Mouse (Mus musculus) urinary bladder, adult 2 months (tissue): ENCODE data around the gene Ldlrad3. TPM values are rescaled to one million over a fixed set of nuclear protein-coding genes. Genes with fewer than 3 reads are reported as not detected.

Experiments
- DNase-seq: peaks from one replicate; pipeline ENCODE4 v3.0.0; 2022; ENCODE audit warnings: low spot score
- polyA plus RNA-seq: library from polyadenylated mRNA; depleted of rRNA; stranded (reverse); fragments of >200 nt; gene quantifications from 2 replicates; pipeline ENCODE4 v1.2.3, GENCODE M21; 2012

Ldlrad3 gene
- polyA plus RNA-seq, 1 experiment, result 7.4 TPM

DNA sequence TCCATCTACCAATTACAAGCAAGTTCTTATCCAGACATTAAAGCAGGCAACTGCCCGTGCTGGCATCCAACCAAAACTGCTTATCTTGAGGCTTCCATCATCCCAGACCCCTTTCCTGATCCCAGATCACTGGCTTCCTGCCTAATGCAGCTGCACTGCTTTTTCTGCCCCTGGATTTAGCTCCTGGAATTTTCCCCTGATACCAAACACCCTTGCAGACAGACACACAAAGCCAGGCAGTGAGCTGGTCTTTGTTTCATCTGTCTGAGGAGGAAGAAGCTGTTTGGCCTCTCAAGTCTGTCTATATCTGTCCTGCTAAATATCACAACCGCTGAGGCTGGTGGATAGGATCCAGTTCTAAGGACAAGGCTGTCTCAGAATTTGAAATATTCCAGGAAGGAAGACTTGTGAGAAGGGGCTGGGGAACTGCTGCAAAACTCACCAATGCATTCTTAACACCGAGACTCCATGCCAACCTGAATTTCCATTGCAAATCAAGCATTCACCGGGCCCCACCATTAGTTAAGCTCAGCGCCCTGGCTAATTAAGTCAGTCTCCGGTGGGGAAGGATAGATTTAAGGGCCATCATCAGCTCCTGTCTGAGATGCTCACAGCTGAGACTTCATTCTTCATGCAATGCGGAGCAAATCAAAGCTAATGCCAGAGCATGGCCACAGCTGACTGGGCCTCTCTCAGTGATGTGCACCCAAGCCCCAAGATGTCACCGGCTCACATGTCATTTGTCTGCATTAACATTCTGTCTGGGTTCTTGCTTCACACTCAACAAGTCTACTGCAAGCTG, 183.0 kb downstream of the Ldlrad3 start:
- DNase-seq, result no peak

DNA sequence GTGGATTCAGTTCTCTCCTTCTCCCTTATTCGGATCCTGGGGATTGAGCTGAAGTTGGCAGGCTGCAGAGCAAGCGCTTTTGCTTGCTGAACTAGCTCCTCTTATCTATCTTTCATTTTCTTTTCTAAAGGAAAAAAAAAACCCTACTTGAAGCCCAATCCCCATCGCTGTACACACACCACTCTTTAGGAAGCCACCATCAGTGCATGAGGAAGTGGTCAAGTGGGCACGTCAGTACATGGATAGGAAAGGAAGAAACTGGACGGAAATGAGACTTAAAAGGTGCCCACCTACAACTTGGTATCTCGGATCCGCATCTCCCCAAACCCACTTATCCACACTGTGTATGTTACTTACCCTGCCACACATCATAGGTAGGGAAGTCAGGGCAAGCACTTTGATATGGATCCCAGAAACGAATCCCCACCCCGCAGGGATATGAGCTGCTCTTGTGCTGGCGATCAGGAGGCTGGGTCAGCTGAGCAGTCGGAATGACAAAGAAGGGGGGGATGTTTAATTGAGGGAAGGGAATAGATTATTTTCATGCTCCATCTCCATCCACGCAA, 183.7 kb downstream of the Ldlrad3 start:
- no peak for DNase-seq

DNA sequence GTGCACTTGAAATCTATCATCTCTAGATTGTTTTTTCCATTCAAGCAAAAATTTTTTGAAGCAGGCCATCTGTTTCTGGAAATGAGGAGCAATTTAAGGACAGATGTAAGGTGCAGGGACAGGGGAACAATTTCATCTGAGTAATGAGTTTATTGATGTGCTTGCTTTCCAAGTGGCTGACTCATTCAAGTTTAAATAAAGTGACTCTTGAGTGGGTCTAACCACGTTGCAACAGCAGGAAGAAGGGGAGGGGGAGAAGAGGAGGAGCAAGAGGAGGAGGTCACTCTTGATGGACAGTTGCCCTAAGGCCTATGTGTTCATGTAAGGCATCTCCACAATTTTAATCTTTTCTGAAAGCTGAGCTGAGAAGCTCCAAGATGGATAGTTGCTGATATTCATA, 184.5 kb downstream of the Ldlrad3 start:
- no peak for DNase-seq

DNA sequence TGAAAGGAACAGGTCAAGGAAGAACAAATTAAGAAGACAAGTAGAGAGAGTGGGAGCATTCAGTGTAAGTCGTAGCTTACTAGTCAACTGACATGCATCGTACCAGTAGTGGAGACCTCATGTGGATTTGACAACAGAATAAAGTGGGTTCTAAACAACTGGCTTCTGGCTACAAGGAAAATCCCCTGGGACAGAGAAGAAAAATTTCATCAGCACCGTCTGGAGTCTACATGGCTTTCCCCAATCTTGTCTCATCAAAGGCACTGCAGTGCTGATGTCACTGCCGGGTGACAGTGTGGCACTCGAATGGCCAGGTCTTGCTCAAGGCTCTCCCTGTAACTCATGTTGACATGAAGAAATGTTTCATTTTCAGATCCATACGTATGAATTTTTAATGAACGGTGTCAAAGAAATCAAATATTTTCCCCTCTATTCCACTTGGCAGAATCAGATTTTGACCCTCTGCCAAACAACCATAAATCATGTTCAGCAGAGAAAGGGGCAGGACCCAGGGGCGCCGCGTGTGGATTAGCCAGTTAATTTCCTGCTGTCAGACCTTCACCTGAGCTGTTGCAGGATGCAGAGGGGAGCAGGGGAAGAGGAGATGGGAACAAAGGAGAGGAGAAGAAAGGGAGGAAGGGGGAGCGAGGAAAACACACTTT, 187.1 kb downstream of the Ldlrad3 start:
- DNase-seq, result no peak

DNA sequence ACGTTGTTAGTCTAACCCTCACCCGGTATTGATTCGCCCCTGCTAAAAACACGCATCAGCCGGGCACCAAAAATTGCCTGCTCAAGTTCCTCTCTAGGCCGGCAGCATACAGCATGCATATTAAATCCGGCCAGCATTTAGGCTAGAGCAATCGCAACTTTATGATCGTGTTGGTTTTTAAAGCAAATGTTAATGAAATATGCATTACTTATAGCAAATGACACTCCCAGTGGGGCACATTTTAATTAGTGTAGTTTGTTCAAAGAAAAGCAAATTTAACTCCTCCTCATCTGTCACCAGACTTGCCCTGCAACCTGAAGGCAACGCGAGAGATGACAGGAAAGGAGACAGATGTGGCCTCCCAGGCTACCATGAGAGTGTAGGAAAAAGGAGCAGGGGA, 189.2 kb downstream of the Ldlrad3 start:
- DNase-seq, result no peak

DNA sequence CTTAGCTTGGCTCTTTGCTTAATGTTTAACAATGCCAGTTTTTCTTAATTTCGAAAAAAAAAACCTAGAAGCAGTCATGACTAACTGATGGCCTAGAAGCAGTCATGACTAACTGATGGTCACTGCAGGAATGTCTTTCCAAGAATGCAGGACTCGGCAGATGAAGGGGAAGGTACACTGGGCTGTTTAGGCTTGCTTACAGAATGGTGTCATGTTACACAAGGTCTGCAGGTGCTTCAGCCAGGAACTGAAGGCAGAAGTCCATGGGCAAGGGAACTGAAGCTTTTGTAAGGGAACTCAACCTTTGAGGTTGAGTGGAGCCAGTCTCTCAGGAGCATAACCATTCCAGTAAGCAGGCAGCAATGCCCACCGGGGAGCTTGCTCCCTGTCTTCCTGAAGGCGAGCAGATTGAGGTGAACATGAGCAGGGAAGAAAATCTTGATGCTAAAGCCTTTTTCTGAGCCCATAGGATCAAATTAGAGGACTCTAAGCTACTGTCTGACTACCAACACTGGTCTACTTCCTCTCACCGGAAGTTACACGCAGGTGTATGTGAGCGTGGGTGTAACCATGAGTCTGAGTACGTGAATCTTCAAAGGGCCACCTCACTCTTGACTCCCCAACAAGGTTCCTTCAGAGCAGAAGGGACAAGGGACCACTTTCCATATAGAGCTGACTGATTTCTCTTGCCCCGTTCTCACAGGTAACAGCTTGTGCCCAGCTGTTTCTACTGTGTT, 193.4 kb downstream of the Ldlrad3 start:
- DNase-seq, result no peak

DNA sequence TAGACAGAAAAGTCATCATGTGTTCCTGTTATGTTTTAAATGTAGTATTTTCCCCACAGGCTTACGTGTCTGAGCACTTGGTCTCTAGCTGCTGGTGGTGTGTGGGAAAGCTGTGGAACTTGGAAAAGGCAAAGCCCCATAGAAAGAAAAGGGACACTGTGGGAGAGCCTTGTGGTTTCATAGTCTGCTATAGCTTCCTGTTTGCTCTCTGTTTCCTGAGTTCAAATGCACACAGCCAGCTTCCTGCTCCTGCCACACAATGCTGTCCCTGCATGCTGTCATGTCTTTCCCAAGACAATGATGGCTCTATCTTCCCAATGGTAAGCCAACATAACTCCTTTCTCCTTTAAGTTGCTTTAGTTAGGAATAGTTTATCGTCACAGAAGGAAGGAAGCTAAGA, 194.5 kb downstream of the Ldlrad3 start:
- no peak for DNase-seq

DNA sequence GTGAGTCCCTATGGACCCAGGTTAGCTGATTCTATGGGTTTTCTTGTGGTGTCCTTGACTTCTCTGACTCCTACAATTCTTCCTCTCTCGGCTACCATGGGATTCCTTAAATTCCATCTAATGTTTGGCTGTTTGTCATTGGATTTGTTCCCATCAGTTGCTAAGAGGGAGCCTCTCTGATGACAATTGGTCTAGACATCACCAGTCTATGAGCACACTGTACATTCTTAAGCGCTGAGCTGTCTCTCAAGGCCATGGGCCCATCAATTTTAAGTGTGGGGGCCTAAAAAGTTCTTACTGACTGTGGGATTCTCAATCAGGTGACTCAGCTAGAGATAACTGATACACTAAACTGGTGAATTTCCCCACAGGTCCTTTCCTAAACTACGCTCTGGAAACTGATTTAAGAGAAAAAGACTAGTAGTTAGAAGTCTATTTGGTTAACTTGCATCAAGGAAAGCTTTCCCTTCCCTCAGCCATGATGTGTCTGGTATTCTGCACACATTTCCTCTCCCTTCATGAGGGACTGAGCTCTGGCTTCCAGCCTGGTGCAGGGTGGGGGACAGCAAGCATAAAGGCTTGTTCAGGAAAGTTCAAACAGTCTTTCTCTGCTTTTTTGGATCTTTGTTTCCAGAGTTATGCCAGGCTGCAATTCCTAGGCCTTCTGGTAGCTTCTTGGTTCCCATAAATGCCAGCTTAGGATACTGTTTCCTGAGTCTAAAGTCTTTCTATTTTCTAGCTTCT, 199.7 kb downstream of the Ldlrad3 start:
- no peak for DNase-seq

DNA sequence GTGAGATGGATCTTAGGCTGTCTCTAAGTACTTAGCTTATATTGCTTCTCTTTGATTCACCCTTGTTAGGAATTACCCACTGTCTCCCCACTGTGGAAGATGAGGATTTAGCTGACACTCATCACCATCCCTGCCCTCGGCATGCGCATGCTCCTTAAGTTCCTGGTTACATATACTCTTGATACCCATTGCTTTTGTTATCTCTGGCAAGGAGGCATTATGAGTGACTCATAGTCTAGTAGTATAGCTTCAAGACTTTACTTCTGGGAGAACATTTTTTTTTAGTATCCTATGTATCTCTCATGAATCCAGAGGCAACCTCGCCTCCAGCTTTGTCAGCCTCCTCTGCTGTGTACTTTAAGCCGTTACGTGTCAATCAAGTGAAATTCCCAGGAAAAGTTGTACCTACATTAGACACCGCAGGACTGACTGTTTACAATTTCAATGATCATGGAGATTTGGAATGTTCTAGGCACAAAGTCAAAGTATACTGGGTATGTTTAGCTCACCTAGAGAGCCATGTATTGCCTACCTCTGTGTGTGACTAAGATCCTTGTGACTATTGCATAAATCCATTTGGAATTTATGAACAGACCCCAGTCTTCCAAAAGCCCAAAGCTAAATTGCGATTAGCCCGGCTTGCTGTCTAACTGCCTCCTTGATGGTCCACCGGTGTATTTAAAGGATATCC, 202.2 kb downstream of the Ldlrad3 start:
- no peak for DNase-seq

DNA sequence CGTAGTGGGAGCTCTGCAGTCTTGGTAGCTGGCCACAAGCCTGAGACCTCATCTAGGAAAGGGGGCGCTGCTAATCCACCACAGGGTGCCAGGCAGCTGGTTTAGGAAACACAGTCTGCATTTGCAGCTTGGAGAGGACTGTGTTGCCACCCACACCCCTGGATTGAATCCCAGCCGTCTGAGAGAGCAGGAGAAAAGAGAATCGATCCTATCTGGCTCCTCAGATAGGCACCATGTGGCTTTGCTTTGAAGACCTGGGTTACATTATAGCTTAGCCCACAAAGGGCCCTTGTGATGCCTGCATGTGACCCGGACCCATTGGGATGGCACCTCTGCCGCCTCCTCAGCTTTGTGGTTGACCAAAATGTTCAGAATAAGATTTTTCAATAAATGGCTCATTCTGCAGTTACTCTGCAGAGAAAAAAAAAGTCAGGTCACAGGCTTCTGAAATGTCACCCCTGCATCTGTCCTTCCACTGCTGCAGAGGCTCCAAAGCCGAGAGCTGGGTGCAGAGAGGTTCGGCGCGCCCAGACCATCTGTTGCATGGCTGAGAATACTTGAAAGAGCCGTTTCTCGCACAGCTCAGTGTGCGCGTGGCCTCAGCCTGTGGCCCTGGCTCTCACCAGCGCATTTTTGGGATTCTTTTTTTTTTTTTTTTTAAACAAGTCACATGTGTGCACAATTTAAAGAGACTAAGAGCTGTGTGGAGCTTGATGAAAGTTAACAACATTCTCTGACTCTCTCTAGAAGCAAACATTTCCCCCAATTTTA, 202.9 kb downstream of the Ldlrad3 start:
- DNase-seq, result no peak

DNA sequence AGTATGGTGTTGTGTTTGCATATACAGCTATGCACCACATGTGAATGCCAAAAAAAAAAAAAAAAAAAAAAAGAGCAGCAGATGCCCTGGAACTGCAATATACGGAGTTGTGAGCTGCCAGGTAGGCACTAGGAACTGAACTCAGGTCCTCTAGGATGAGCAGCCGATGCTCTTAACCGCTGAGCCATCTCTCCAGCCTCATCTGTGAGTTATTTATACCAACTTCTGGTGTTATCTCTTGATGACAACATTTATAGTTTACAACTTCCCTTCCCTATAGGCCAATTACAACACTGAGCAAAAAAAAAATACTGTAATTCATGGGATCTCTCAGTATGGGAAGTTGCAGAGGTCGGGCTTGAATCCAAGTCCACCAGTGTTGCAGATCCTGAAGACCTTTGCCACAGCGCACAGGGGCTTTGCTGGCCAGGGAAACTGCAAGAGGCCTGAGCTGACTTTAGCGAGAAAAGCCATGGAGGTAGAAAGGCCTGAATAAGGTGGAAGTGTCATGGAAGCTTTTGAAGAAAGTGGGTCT, 204.2 kb downstream of the Ldlrad3 start:
- no peak for DNase-seq

DNA sequence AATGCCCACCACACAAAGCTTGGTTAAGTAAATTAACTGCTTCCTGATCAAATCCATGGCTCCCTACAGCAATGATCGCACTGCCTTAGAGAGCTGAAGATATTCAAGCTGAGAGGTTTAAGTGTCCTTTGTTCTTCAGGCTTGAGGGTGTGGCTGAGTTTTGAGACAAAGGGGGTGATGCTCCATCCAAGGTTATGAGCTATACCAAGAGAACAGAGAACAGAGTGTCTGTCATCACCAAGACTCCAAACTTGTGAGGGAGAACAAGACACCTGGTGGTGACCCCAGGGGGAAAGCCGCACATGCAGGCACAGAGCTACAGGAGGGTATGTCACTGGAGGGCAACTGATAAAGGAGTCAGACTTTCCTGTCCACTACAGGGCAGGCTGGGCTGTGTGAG, 205.0 kb downstream of the Ldlrad3 start:
- no peak for DNase-seq

DNA sequence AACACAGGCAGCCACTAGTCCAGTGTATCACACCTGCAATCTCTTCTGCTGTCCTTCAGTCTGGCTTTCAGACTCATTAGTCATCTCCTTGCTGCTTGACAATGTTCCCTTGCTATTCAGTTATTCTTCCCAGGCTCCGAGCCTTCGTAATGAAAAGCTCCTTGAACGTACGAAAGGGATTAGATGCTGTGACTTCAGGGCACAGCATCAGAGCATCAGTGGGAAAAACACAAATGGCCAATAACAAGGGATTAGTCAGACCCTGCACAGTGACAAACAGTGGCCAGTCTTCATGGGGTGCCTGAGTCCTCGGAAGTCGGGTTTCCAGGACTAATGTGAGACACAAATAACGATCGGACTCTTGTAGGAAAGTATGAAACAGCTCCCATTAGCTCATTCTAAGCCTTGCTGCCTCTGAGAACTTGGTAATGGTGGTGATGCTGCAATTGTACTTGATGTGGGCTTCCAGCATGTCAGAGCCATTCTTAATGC, 205.7 kb downstream of the Ldlrad3 start:
- no peak for DNase-seq

DNA sequence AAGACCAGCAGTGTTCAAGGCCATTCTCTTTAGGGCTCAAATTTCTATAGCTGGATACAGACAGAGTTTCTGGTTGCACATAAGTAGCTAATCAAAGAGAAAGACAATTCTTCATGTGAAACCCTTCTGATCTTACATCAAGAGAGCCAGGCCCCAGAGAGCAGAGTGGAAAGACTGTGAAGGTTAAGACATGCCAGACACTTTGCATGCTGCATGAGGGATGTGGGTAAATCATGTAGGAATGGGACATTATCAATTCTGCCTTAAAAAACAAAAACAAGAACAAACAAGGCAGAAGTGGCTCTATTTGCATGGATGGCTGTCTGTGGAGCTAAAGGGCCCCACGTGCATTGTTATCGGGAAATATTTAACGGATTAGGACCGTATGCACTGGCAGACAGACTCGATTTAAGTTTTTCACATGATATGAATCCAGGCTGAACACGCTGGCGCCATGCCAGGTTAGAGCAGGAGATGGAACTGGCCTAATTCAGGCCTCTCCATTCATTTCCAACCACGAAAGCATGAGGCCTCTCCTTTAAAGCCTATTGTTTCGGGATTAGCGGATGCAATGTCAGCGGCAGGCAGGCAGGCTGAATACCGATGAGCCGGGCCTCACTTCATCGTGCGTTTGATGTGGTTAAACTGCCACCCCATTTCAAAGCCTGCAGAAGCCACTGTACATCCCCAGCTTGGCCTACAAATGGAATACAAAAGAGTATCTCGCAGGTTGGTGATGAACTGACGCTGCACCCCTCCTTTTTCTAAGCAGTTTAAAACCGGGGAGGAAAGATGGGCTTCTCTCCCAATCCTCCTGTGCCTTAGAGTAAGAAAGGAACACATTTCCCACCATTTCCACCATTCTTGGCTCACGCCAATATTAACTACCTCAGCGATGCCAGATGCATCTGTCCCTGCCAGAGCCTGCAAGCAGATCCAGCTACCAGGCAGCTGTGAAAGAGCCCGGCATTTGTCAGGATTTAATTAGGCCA, 207.4 kb downstream of the Ldlrad3 start:
- no peak for DNase-seq

DNA sequence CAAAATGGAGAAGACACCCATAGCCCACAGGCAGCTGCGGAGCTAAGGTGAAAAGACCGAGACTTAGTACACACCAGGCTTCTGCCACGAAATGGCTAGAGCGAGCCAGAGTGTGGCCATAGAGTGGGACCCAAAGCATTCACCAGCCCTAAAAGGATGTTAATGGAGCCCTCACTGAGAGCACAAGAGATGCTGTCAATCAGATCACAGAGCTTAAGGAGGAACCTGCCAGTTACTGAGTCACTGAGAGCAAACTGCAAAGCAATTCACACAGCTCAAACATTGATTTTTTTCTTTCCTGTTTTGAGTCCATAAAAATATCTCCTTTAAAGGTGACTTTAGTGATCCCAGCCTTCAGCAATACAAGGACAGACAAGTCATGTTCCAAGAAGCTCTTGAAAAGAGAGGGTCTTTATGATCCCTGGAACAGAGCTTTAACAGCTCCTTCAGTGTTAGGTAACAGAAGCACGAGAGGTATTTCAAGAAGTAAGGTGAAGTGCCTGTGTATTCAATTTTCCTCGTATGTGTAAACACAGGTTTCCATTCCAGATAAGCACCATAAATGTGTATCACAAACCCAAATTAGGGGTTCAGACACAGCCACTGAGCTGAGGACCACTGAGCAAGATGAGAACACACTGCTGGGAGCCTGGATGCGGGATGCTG, 209.7 kb downstream of the Ldlrad3 start:
- no peak for DNase-seq

DNA sequence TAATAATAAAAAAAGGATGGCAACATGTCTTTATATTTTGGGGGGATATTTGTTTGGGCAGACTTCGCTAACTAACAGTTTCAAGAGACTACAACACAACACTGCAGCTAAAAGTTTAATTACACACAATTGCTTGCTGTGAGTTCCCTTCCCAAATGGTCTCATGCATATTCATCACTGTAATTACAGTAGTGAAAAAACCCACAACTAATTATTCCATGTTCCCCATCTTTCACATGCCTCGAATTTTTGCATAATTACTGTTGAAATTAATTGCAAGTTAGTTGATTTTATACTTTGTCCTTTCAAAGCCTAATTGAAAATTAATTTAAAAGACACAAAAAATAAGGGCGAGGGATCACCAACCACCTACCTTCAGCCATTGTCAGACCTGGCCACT, 212.4 kb downstream of the Ldlrad3 start:
- DNase-seq, result no peak

DNA sequence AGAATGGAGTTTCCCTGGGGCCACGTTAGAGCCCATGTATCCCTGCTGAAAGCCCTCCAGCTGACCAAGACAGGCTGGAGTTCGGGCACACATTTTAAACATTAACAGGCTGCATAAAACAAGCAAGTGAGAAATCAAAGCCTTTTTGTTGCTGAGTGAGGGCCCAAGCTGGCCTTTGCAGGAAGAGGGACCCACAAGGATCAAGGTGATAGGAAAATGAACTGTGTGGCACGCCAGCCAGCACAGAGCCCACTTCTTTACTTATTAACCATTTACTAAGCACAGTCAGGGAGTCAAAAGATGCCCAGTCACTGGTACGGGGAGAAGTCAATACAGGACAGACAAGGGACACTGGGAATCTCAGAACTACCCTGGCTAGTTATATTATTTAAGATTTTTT, 218.6 kb downstream of the Ldlrad3 start:
- no peak for DNase-seq

DNA sequence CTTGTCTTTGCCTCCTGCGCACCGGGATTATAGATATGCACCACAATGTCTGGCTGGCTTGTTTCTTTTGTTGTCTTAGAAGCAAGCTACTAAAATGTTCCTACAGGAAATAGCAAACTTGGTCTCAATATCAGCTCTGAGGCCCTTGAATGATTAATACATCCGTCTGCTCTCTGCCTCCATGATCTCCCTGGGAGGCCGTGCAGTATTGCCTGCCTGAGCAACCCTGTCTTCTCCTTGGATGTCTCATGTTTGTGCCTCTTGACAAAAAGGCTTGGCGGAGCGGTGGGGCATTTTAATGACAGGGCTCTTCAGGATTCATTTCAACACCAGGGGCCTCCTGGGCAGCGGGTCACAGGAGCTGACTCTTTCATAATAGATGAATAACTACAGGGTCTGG, 219.0 kb downstream of the Ldlrad3 start:
- DNase-seq, result no peak
